Mouse (Mus musculus): ENCODE measurements around the gene Mettl23.

The Mettl23 gene

DNA sequence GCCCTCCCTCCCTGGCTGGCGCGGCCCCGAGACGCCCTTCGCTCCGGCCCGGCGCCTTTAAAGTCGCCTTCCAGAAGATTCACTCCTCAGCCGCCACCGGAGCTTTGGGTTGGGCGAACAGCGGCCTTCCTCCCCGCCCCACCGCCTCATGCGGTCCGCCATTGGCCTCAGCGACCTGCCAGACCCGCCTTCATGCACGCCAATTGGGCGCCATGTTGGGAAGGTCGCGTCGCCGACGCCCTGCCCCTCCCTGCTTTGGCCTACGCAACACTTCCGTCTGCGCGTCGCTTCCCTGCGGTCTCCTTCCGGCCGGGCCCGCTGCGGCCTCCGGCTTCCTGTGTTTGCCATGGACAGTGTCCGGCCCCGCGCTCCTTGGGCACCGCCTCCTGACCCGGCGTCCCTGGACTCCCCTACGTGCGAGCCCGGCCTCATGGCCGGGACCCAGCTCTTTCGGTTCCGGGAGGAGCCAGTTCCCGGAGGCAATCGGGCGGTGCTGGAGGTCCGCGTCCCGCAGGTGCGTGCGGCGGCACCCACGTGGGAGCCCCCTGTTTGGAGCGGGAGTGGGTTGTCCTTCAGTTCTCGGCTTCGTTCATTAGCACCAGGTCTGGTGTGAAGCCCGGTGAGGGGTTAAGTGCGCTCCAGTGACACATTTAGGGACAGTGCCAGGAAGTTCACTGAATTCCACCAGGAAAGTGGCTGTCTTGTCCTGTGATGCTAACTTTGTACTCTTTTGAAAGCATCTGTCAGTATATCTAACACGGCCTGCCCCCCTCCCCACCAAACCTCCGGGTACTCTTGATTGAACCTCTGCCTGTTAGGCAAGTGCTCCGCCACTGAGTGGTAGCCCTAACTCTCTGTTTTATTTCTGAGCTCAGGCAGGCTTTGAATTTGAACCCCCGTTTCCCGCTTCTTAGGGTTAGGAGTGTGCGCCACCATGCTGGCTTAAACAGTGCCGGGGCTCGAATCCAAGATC, at the start of gene Mettl23, which contains the start of gene Jmjd6:
TSS of gene Mettl23 (plus strand) at position 18 of the 973 bp plus-strand sequence.
TSS of gene Jmjd6 (minus strand) at position 189 of the 973 bp plus-strand sequence.
- DNase-seq (ENCODE audit: low read depth in 2 of 2, low spot score in 2 of 2): peak; percentile 90 to 94

DNA sequence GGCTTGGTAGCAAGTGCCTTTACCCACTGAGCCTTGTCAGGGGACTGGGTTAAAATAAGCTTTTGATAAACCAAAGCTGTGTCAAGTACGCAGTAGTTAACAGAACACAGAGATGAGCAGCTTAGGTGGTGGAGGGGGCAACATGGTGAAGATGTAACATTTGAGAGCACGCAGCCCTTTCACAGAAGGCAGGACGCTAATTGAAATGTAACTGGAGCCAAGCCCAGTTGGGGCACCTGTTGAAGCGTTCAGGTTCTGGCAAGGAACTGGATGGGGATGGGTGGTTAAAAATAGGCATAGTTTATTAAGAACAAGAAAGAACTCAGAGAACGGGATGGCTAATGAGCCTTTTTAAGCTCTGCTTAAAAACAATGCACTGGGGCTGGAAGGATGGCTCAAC, 43.7 kb upstream of the Mettl23 start:
- no peak for DNase-seq (ENCODE audit: low read depth in 2 of 2, low spot score in 2 of 2)

DNA sequence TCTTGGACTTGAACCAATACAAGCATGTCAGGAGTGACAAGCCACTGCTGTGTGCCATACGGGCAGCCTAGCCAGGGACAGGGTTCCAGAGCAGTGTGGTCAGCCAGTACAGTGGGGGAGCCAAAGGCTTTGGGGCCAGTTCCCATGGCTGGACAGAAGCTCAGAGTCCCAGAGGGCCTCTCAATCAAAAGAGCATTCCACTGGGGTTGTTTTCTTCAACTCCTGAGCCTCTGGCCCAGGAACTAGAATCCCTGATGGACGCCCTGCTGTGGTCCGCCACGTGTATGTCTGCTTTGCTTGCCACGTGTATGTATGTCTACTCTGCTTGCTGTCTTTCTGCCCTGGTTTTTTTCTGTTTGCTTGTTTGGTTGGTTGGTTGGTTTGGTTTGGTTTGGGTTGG, 42.0 kb upstream of the Mettl23 start:
- DNase-seq (ENCODE audit: low read depth in 2 of 2, low spot score in 2 of 2): no peak

DNA sequence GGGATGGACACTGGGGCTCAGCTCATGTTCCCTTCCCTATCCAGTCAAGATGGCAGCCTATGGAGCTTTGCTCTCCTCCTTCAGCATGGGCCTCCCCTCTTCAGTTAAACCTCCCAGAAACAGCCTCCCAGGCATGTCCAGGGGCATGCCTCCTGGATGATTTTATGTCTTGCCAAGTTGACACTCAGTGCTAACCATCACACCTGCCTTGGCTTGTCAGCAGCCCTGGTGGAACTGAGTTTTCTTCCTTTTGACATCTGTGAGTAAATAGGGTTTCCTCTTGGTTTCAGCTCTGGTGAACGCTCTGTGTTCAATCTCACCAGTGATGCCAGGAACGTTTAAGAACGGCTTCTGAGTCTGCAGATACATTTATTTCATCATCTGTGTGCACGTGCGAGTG, 40.4 kb upstream of the Mettl23 start:
- no peak for DNase-seq (ENCODE audit: low read depth in 2 of 2, low spot score in 2 of 2)

DNA sequence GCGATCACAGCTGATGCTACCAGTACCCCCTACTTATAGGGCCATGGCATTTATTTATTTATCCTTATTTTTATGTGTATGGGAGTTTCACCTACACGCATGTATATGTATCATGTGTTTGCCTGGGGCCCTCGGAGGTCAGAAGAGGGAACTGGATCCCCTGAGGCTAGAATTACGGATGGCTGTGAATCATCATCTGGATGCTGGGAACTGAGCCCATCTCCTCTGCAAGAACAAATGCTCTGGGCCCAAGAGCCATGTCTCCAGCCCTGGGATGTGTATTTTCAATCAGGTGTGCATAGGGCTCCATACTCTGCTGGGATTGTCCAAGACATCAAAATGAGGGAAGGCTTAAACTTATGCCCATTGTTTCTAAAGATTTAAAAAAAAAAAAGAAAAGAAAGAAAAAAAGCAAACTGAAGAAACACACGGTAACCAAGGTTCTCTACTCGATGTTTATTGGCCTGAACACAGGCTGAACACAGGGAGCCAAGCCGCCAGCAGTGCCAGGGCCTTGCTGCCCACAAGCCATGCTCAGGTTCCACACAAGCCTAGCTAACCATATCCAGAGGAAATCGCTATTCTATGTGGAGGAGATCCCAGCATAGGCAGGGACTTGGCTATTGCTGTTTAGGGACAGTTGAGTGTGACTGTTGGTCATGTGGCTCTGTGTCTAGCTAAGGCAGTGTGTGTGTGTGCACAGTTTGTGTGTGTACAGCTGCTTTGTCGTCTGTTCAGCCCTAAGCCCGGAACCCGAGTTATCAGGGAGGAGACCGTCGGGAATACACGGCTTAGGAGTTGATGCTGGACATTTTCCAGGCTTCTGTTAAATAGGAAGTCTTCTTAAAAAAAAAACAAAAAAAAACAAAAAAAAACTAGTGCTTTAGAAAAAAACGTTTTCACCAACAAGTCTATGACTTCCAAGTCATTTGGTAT, 36.7 kb upstream of the Mettl23 start:
- no peak for DNase-seq (ENCODE audit: low read depth in 2 of 2, low spot score in 2 of 2)

DNA sequence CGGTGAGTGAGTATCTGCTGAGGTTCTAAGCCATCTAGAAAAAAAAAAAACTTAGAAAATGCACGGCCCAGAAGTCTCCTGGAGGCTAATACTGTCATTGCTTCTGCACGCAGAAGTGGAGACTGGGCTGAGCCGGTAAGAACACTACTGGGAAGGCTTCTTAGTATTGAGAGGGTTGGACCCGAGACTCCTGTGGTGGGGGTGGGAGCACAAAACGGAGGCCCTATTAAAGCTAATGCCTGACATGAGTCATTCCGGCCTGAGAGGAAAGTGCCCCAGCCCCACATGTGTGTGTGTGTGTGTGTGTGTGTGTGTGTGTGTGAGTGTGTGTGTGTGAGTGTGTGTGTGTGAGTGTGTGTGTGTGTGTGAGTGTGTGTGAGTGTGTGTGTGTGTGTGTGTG, 36.0 kb upstream of the Mettl23 start:
- DNase-seq (ENCODE audit: low read depth in 2 of 2, low spot score in 2 of 2): no peak

DNA sequence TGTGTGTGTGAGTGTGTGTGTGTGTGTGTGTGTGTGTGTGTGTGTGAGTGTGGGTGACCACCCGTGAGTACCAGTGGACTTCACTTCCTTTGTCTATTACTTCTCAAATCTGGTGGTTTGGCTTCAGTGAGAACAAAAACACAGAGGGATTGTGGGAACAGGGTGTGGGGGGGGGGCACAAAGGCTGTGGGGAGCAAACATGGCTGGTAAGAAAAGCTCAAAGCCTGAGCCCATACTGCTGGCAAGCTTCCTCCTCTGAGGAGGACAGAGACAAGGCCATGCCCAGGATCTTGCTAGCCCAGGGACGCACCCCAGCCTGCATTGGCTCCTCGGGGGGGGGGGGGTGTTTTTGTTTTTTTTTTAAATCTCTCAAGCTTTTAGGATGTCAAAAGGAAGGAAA, 35.6 kb upstream of the Mettl23 start:
- DNase-seq (ENCODE audit: low read depth in 2 of 2, low spot score in 2 of 2): no peak

DNA sequence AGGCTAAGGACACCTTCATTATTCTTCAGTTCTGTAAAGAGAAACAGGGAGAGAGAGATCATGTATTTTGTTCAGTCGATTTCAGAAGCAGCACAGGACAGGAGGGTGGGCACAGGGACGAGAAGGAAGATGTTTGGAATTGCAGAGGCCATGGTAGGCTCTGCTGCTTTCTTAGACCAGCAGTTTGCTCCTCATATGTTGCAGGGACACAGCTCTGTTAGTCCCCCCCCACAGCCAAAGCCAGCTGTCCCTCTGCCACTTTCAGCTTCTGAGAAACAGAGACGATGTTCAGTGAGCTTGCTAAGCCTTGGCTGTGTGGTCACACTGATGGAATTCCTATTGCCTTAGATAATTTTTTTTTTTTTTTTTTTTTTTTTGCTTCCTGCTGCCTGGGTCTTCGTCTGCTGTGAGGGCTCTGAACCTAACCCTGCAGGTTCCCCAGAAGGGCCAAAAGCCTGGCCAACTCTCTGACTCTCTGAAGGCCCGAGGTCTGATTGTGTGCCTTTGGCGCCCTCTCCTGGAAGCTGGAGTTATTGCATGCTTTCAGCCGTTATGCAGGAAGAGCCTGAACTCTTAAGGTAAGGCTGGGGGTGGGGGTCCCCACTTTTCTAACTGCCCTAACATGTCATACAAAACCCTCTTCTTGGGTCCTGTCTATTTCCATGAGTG, 35.0 kb upstream of the Mettl23 start:
- peak; percentile 66 to 75 for DNase-seq (ENCODE audit: low read depth in 2 of 2, low spot score in 2 of 2)

DNA sequence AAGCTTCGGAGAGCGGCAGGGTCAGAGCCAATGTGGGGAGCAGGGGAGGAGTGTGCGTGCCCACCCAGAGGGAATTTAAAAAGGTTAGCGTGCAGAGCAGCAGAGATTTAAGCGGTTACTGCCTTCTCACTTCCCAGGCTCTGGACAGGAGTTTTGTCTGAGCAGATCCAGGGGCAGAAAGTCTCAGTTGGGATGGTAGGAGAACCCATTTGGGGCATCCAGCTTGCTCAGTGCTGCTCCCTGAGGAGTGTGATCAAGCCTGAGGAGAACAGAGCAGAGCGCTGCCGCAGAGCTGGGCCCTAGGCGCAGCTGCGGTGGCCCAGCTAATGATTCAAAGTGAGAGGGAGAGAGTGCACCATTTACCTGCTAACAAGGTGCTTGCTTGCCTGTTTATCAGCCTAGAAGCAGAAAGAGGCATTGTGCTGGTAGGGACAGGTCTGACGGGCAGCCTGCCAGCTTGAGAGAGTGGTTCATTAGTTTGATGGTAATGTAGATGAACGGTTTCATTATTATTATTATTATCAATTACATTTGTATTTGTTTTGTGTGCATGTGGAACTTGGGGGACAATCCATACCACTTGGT, 34.2 kb upstream of the Mettl23 start:
- DNase-seq (ENCODE audit: low read depth in 2 of 2, low spot score in 2 of 2): no peak

DNA sequence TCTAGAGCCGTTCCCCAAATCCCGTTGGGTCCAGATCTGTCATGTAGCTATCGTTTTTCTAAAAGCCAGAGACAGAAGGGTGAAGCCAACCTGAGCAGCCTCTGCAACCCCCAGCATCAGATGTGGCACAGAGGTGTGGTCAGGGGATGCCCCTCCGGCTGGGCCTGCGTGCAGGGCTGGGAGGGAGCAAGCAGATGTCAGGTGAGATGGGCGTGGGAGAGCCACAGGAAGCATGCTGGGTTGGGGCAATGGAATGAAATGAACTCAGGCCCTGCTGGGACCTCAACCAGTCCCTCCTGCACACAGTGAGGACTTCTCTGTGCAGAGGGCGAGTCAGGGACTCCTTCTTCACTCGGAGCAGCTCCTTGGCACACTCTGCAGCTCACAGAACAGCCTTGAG, 33.6 kb upstream of the Mettl23 start:
- no peak for DNase-seq (ENCODE audit: low read depth in 2 of 2, low spot score in 2 of 2)

DNA sequence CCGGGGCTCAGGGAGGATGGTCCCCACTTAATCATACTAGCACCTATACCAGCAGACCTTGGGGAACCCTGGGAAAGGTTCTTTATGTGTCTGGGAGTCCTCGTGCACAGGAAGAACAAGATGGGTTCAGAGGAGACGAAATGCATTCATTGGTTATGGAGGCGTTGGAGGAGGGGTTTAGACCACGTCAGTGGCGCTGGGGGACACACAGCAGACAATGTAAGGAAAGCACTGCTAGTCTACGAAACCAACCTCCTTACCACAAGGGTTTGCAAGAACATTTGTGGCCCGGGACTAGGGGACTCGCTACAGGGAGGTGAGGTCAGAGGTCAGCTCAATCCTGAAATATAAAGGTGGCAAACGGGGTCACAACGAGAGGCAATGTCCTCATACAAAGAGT, 32.5 kb upstream of the Mettl23 start:
- DNase-seq (ENCODE audit: low read depth in 2 of 2, low spot score in 2 of 2): no peak

DNA sequence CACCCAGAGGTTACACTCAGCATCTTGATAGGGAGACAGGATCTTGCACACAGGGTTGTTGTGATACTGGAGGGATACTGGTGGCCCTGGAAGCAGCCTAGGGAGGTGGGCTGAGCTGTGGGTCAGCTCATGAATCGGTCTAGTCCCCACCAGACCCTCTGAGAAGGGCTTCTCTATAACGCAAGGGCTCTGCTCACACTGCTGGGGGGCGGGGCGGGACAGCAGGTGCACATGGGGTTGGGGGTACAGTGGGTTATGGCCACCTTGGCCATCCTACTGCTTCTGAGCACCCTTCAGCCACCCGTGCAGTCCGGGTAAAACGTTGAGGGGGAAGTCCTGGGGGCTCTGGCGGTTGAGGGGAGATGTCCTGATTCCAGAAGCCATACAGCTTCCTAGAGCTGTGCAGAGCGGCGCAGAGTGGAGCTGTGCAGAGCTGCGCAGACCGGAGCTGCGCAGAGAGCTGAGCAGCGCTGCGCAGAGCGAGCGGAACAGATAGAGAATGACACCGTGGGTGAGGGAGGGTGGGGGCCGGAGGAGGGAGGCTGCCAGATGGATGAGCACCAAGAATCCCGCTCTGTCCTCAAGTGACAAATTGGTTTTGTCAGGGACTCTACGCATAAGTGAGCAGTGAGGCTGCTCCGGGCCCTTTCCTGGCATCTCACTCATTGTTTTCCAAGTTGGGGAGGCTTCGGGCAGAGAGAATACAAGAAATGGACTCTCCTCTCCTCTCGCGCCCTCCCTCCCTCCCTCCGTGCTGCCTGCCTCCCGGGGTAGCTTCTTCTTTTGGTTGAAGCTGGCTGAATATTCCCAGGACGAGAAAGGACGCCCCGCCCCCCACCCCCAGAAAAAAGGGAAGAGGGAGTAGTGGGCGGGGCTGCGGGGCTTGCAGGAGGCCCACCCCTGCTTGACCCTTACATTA, 31.8 kb upstream of the Mettl23 start:
- DNase-seq (ENCODE audit: low read depth in 2 of 2, low spot score in 2 of 2): no peak

DNA sequence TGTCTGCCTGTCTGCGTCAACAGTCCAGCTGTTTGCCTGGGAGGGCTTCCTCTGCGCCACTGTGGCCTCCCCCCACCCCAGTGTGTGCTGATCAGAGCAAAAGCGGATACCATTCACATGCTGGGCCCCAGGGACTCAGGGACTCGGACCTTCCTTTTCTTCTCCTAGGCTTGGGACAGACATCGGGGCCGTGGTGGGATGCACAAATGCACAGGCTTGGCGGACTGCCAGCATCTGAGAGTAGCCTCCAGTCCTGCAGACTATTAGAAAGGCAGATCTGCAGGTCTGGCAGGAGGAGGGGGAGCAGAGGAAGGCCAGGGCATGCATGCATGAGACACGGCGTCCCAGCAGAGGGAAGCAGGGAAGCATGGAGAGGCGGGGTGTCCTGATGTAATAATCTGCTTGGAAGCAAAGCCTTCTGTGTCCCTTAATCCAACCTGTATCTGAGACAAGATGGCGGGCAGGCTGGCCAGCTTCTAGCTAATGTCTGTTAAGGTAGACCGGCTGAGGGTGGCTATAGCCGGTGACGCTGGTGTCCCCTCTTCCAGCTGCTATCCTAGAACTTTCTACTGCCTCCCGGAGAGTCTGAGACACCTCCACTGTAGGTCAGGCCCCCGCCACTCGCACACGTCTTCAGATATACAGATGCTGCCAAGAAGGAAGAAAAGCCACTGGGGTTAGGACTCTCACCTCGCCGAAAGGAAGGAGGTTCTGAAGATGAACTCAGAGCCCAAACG, 30.1 kb upstream of the Mettl23 start:
- no peak for DNase-seq (ENCODE audit: low read depth in 2 of 2, low spot score in 2 of 2)

DNA sequence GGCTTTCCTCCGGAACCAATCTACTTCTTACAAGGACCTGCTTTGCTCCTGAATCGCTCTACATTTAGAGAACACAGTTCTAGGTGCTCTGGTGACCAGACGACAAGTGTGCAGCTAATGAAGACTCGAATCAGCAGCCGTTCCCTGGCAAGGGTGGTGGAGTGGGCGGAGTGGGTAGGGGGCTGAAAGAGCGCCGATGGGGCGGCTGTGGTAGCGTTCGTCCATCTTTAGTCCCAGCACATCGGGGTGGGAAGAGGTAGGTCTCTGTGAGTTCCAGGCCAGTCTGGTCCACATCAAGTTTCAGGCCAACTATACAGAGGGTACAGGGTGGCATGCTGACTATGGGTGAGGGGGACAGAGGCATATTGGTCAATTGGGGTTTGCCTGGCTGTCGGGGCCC, 29.5 kb upstream of the Mettl23 start:
- DNase-seq (ENCODE audit: low read depth in 2 of 2, low spot score in 2 of 2): no peak

DNA sequence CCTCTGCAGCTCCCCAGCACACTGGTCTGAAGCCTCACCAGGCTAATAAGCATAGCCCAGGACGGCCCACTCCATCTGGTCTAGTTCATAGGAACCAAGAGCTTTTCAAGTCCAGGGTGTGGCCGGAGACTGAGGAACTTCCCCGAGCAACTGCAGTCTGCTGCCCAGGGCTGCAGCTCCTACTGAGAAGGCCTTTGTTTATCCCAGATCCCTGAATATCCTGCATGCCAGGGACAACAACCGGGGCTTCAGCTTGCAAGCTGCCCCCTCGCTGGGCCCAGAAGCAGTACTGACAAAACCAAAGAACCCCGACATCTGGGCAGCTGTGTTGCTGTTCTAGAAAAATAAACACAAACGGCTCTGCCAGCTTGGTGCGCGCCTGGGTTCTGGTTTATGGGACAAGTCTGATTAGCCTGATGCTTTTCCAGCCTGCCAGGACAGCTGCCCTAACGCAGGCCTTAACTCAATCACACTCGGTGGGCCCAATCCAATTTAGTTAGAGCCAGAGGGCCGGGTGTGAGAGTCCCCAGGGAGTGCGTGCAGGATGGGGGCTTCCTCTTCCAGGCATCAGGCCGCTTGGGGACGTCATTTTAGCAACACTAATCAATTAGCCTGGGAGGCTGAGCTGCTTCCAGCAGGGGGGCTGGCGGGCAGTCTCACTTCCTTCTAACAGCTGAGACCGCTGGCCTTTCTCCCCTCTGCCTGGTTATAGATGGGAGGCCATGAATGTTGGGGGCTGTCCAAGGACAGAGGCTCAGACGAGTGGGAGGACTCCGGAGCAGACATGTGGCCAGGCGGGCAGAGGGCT, 28.8 kb upstream of the Mettl23 start:
- DNase-seq (ENCODE audit: low read depth in 2 of 2, low spot score in 2 of 2): no peak

DNA sequence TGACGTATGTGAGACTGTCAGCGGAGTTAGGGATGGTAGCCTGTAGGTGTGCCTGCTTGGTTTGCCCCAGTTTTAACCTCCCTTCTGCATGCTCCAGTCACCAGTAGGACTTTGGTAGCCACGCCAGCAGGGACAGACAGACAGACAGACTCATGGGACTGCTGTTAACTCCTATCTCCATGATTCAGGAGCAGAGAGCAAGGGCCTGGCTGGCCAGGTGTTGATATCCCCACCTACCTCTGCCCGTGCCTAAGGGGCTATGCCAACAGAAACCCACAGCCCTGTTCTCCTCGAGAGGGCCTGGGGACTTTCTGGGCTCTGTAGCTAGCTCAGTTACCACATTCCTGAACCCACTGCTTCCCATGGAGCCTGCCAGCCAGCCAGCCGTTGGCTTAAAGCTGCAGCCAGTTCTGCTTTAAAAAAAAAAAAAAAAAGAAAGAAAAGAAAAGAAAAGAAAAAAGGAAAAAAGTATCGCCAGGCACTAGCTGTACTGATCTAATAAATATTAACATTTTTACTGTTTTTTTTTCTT, 28.1 kb upstream of the Mettl23 start:
- no peak for DNase-seq (ENCODE audit: low read depth in 2 of 2, low spot score in 2 of 2)

DNA sequence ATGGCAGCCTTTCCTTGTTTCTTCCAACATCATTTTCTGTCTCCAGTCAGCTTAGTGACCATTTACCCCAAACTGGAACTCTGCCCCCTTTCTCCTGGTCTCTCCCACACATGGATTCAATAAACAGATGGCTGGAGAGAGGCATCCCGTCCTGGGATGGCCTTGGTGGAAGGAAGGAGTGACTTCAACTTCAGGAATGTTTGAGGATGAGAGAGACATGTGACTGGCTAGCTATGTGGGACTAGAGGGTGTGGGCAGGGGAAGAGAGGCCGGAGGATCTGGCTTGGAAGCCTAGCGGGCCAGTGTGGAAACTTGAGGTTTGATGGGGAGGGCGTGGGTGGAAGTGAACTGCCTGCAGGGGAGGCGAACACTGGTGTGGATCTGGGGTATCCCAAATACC, 26.3 kb upstream of the Mettl23 start:
- DNase-seq (ENCODE audit: low read depth in 2 of 2, low spot score in 2 of 2): no peak

DNA sequence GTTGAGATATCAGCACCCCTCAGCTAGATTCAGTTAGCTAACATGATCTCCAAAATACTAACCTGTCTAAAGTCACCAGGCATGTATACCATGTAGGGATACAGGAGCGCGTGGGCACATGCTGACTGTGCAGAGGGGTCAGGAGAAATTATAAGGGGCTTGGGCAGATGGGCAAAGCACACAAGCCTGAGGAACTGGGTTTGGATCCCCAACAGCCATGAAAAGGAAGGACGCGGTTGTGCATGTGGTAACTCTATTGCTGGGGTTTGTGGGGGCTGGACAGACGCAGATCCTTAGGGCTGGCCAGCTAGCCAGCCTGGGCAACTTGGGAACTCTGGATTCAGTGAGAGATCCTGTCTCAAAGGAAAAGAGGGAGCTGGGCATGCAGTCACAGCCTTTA, 25.5 kb upstream of the Mettl23 start:
- DNase-seq (ENCODE audit: low read depth in 2 of 2, low spot score in 2 of 2): no peak
